Mouse (Mus musculus): ENCODE results near the gene Gm20721. TPM values are rescaled to one million over a fixed set of nuclear protein-coding genes. Genes with fewer than 3 reads are reported as not detected.

Gene Gm20721
- polyA plus RNA-seq, 1 experiment from 2014 or later = 8.8 TPM

DNA sequence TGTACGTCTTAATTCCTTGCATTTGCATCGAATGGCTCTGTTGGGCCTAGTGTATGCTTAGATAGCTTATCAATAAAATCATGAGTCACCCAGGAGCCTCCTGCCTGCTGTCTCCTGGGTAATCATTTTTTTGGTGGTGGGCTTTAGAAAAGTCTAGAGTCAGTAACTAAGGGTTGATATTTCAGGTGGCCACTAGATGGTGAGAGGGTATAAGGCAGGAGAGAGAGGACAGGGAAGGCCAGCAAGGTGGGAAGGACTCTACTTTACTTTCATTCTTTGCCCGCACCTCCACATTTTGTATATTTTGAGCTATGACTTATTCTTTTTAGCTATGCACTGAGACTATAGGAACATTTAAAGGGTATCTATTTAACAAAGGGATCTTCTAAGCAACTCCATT, 38.6 kb downstream of the Gm20721 start:
- Histone ChIP-seq H3K36me3 (no peaks in the 10 kb centered on the region), H3K9me3 (no peaks in the 10 kb centered on the region), H3K4me2 (replicated peaks) (no peak overlapping the region), H3K4me3 (no peak overlapping the region), H3K9ac (replicated peaks) (no peak overlapping the region), H3K4me1 (0 out of 2 replicates have a peak, but pooled peaks cover 4% of the 10 kb centered on the region), H3K27ac (replicated peaks) (no peak overlapping the region), H3K27me3 (no peaks in the 10 kb centered on the region)
- ATAC-seq (ENCODE audit: low FRiP score, low read depth) = no peak
- WGBS = 84% methylated on average over 3 of the region's 3 CpGs

DNA sequence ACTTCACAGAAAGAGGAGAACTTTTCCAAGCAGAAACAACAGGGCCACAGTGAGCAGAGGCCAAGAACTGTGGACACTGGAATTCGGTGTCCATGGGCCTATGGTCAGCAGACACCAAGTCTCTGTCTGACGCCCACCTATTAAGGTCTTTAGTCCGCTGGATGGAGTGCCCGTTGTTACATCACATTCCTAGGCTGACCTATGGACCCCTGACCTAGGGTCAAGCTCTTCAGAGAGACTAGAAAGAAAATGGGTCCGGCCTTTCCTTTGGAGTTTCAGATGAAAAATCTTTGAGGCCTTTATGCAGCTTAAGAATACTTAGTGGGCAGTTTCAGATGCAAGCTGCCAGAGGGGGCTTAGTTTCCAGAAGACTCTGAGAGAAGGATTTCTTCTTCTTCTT, 40.9 kb downstream of the Gm20721 start:
- WGBS = 3% methylated on average over 5 of the region's 5 CpGs
- ATAC-seq (ENCODE audit: low FRiP score, low read depth) = no peak
- Histone ChIP-seq H3K27ac (replicated peaks) (no peak overlapping the region), H3K9ac (replicated peaks) (no peak overlapping the region), H3K36me3 (no peaks in the 10 kb centered on the region), H3K4me1 (no peaks in the 10 kb centered on the region), H3K4me3 (no peak overlapping the region), H3K27me3 (peaks cover 5% of the 10 kb centered on the region), H3K4me2 (replicated peaks) (no peak overlapping the region), H3K9me3 (peaks cover 4% of the 10 kb centered on the region; the same call in 1 of the 2 replicates)

DNA sequence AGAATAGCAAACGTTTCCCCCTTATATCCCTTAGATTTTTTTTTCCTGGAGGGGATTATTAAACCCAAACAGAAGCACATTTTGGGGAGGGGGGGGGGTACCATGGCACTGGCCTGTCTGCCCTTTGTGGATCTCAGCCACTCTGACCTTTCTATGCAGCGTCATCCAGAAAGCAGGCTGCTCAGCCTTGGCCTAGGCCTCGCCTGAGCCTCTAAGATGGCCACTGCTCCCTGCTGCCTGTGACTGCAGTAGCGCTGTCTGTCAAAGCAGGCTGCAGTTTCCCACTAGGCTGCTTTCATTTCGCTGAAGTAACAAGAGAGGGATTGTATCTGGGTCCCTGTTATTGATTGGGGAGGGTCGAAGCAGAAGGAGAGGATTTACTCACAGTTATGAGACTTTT, 44.0 kb downstream of the Gm20721 start:
- peaks cover 33% of the 10 kb centered on the region for H3K9me3 ChIP-seq
- 21% methylated on average over 6 of the region's 6 CpGs for WGBS
- no peak overlapping the region for H3K27ac ChIP-seq (replicated peaks)
- peaks cover 12% of the 10 kb centered on the region; the same call in 1 of the 2 replicates for H3K4me1 ChIP-seq
- no peak overlapping the region for H3K4me2 ChIP-seq (replicated peaks)
- H3K4me3 ChIP-seq = no peak overlapping the region
- H3K27me3 ChIP-seq = peaks cover 36% of the 10 kb centered on the region
- no peaks in the 10 kb centered on the region for H3K36me3 ChIP-seq
- ATAC-seq (ENCODE audit: low FRiP score, low read depth) = no peak
- no peak overlapping the region; the same call in 1 of the 2 replicates for H3K9ac ChIP-seq (replicated peaks)

GRCm38 (mm10) chr2:174300666-174301065, 45.8 kb downstream of the Gm20721 start:
- Histone ChIP-seq H3K4me1 (peaks cover 18% of the 10 kb centered on the region; the same call in 1 of the 2 replicates), H3K4me3 (peak overlapping the region; percentile 34), H3K9me3 (peaks cover 39% of the 10 kb centered on the region), H3K27me3 (peaks cover 43% of the 10 kb centered on the region), H3K36me3 (no peaks in the 10 kb centered on the region), H3K9ac (replicated peaks) (no peak overlapping the region), H3K4me2 (replicated peaks) (peak overlapping the region; percentile 53), H3K27ac (replicated peaks) (no peak overlapping the region)
- ATAC-seq (ENCODE audit: low FRiP score, low read depth) = no peak
- WGBS = 58% methylated on average over 22 of the region's 22 CpGs

DNA sequence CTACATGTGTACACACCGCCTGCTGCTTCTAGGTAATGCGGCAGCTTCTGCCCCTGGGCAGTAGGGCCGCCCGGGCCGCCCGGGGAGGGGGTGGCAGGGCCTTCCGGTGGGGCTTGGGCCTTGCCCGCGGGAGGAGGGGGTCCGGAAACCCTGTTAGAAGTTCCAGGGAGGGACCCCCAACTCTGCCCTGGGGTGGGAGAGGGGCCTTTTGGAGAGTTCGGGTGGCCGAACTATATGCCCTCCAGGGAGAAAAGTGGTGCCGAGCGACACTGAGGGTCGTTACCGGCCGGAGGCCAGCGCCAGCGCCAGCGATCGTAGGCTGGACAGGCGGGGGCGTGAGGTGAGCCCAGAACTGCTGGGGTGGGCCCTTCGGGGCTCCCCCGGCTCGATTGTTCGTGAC, 46.3 kb downstream of the Gm20721 start:
- Histone ChIP-seq H3K4me2 (replicated peaks) (peak overlapping the region; percentile 53), H3K36me3 (no peaks in the 10 kb centered on the region), H3K27me3 (peaks cover 43% of the 10 kb centered on the region), H3K9ac (replicated peaks) (no peak overlapping the region), H3K9me3 (peaks cover 44% of the 10 kb centered on the region), H3K4me1 (peaks cover 18% of the 10 kb centered on the region; the same call in 1 of the 2 replicates), H3K27ac (replicated peaks) (no peak overlapping the region), H3K4me3 (peak overlapping the region; percentile 34)
- 52% methylated on average over 27 of the region's 27 CpGs for WGBS
- ATAC-seq (ENCODE audit: low FRiP score, low read depth) = no peak

GRCm38 (mm10) chr2:174299771-174300160, 46.7 kb downstream of the Gm20721 start:
- Histone ChIP-seq H3K9ac (replicated peaks) (no peak overlapping the region), H3K27ac (replicated peaks) (no peak overlapping the region), H3K4me3 (peak overlapping the region; percentile 34), H3K4me2 (replicated peaks) (peak overlapping the region; percentile 53), H3K27me3 (peaks cover 43% of the 10 kb centered on the region), H3K36me3 (no peaks in the 10 kb centered on the region), H3K4me1 (peaks cover 18% of the 10 kb centered on the region; the same call in 1 of the 2 replicates), H3K9me3 (peaks cover 48% of the 10 kb centered on the region)
- ATAC-seq (ENCODE audit: low FRiP score, low read depth) = no peak
- WGBS = 67% methylated on average over 34 of the region's 34 CpGs

DNA sequence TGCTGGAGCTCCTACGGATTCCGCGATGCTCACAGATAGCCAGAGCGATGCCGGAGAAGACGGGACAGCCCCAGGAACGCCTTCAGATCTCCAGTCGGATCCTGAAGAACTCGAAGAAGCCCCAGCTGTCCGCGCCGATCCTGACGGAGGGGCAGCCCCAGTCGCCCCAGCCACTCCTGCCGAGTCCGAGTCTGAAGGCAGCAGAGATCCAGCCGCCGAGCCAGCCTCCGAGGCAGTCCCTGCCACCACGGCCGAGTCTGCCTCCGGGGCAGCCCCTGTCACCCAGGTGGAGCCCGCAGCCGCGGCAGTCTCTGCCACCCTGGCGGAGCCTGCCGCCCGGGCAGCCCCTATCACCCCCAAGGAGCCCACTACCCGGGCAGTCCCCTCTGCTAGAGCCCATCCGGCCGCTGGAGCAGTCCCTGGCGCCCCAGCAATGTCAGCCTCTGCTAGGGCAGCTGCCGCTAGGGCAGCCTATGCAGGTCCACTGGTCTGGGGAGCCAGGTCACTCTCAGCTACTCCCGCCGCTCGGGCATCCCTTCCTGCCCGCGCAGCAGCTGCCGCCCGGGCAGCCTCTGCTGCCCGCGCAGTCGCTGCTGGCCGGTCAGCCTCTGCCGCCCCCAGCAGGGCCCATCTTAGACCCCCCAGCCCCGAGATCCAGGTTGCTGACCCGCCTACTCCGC, 47.3 kb downstream of the Gm20721 start:
- peaks cover 18% of the 10 kb centered on the region; the same call in 1 of the 2 replicates for H3K4me1 ChIP-seq
- H3K9me3 ChIP-seq = peaks cover 48% of the 10 kb centered on the region
- ATAC-seq (ENCODE audit: low FRiP score, low read depth) = no peak
- H3K27me3 ChIP-seq = peaks cover 43% of the 10 kb centered on the region
- H3K4me2 ChIP-seq (replicated peaks) = peak overlapping the region; percentile 53
- peak overlapping the region; percentile 34 for H3K4me3 ChIP-seq
- H3K36me3 ChIP-seq = no peaks in the 10 kb centered on the region
- H3K9ac ChIP-seq (replicated peaks) = no peak overlapping the region
- H3K27ac ChIP-seq (replicated peaks) = no peak overlapping the region
- WGBS = 58% methylated on average over 47 of the region's 48 CpGs

- H3K9ac ChIP-seq (replicated peaks) = no peak overlapping the region
- 44% methylated on average over 33 of the region's 33 CpGs for WGBS
- peak overlapping the region; percentile 53 for H3K4me2 ChIP-seq (replicated peaks)
- peaks cover 43% of the 10 kb centered on the region for H3K27me3 ChIP-seq
- H3K4me3 ChIP-seq = peak overlapping the region; percentile 34
- H3K27ac ChIP-seq (replicated peaks) = no peak overlapping the region
- no peak for ATAC-seq (ENCODE audit: low FRiP score, low read depth)
- H3K9me3 ChIP-seq = peaks cover 48% of the 10 kb centered on the region
- H3K36me3 ChIP-seq = no peaks in the 10 kb centered on the region
- H3K4me1 ChIP-seq = peaks cover 20% of the 10 kb centered on the region
These were observed 48.0 kb downstream of the Gm20721 start for GRCm38 (mm10) chr2:174298471-174298870.

DNA sequence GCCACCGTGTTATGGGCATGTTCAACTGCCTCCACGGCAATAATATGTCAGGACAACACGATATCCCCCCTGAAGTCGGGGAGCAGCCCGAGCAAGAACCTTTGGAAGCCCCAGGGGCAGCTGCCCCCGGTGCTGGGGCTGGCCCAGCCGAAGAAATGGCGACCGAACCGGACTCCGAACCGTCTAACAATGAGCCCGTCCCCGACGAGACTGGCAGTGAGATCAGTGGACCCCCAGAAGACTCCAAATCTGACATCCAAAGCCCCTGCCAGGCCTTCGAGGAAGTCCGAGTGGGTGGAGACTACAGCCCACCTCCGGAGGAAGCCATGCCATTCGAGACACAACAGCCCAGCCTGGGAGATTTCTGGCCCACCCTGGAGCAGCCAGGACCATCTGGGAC, 48.7 kb downstream of the Gm20721 start:
- H3K9ac ChIP-seq (replicated peaks) = no peak overlapping the region
- peak overlapping the region; percentile 34; the same call in 1 of the 2 replicates for H3K4me3 ChIP-seq
- ATAC-seq (ENCODE audit: low FRiP score, low read depth) = no peak
- 70% methylated on average over 19 of the region's 19 CpGs for WGBS
- peaks cover 25% of the 10 kb centered on the region for H3K4me1 ChIP-seq
- no peak overlapping the region for H3K27ac ChIP-seq (replicated peaks)
- peaks cover 43% of the 10 kb centered on the region for H3K27me3 ChIP-seq
- H3K4me2 ChIP-seq (replicated peaks) = no peak overlapping the region
- H3K9me3 ChIP-seq = peaks cover 48% of the 10 kb centered on the region
- H3K36me3 ChIP-seq = no peaks in the 10 kb centered on the region

- no peak overlapping the region for H3K9ac ChIP-seq (replicated peaks)
- peaks cover 48% of the 10 kb centered on the region for H3K9me3 ChIP-seq
- H3K36me3 ChIP-seq = no peaks in the 10 kb centered on the region
- H3K27ac ChIP-seq (replicated peaks) = no peak overlapping the region
- 56% methylated on average over 29 of the region's 29 CpGs for WGBS
- peaks cover 43% of the 10 kb centered on the region for H3K27me3 ChIP-seq
- 0 out of 2 replicates have a peak overlapping the region, but pooled peaks have one; percentile 4 for H3K4me3 ChIP-seq
- no peak for ATAC-seq (ENCODE audit: low FRiP score, low read depth)
- peak overlapping the region; percentile 32 for H3K4me2 ChIP-seq (replicated peaks)
- peaks cover 31% of the 10 kb centered on the region for H3K4me1 ChIP-seq
These were observed 49.4 kb downstream of the Gm20721 start for GRCm38 (mm10) chr2:174297086-174297571.

DNA sequence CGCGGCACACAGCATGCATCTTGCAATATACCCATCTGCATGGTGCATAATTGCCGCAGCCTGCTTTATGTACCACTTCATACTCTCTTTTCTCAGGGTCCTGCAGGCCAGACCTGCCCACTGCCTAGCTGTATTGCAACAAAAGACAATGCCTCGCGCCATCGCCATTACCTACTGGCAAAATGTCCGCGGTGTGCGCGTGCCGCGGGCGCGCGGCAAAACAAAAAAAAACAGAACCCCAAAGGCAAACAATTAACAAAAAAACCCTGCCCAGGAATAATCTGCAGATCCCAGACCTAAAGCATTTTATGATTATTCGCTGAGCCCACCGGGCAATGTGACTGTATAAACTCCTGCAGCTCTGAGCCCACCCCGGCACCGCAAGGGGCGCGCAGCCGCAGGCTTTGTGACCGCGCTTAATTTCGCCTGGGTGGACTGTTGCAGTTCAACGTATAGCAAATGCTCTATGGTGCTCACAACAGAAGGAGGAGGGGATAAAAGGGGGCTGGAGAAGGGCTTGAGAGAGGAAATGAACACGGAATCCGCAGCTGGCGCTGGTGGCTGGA, 50.5 kb downstream of the Gm20721 start:
- peak overlapping the region; percentile 46; the same call in 1 of the 2 replicates for H3K27ac ChIP-seq (replicated peaks)
- WGBS = 45% methylated on average over 29 of the region's 29 CpGs
- peak; percentile 14 for ATAC-seq (ENCODE audit: low FRiP score, low read depth)
- H3K36me3 ChIP-seq = no peaks in the 10 kb centered on the region
- peaks cover 43% of the 10 kb centered on the region for H3K4me1 ChIP-seq
- peaks cover 42% of the 10 kb centered on the region for H3K27me3 ChIP-seq
- H3K9me3 ChIP-seq = peaks cover 47% of the 10 kb centered on the region
- H3K4me3 ChIP-seq = peak overlapping the region; percentile 54
- peak overlapping the region; percentile 59 for H3K4me2 ChIP-seq (replicated peaks)
- 0 out of 2 replicates have a peak overlapping the region, but pooled peaks have one; percentile 17 for H3K9ac ChIP-seq (replicated peaks)
